Mouse (Mus musculus): ENCODE results near the gene Acox2. TPM values are rescaled to one million over a fixed set of nuclear protein-coding genes. Genes with fewer than 3 reads are reported as not detected.

Acox2 gene
- polyA plus RNA-seq, 1 experiment from 2014 or later = 7.1 TPM

GRCm38 (mm10) chr14:8200769-8201168, 58.4 kb downstream of the Acox2 start:
- ATAC-seq (replicated peaks; ENCODE audit: low FRiP score, low read depth) (no peak), DNase-seq (ENCODE audit: low spot score) (no peak)
- H3K27ac ChIP-seq = no peak overlapping the region
- no peaks in the 10 kb centered on the region for H3K4me1 ChIP-seq (replicated peaks; ENCODE audit: insufficient read depth, low read length)
- H3K9me3 ChIP-seq (replicated peaks; ENCODE audit: low read length) = no peaks in the 10 kb centered on the region
- no peaks in the 10 kb centered on the region for H3K36me3 ChIP-seq (ENCODE audit: insufficient read depth, low read length)
- no peak overlapping the region for H3K4me2 ChIP-seq (ENCODE audit: low read length)
- WGBS = 88% methylated on average over 5 of the region's 5 CpGs
- H3K9ac ChIP-seq (ENCODE audit: low read depth, low read length) = no peak overlapping the region
- no peaks in the 10 kb centered on the region; the same call in 1 of the 2 replicates for H3K27me3 ChIP-seq (ENCODE audit: insufficient read depth, low read length)
- H3K4me3 ChIP-seq (replicated peaks; ENCODE audit: low read depth, low read length) = no peak overlapping the region
- no peak for TF ChIP-seq CTCF (IDR thresholded peaks at IDR 0.05; ENCODE audit: low read depth)

- H3K27me3 ChIP-seq (ENCODE audit: insufficient read depth, low read length) = no peaks in the 10 kb centered on the region
- H3K9me3 ChIP-seq (replicated peaks; ENCODE audit: low read length) = no peaks in the 10 kb centered on the region
- no peak overlapping the region for H3K9ac ChIP-seq (ENCODE audit: low read depth, low read length)
- no peak for TF ChIP-seq CTCF (IDR thresholded peaks at IDR 0.05; ENCODE audit: low read depth)
- no peaks in the 10 kb centered on the region for H3K36me3 ChIP-seq (ENCODE audit: insufficient read depth, low read length)
- H3K4me2 ChIP-seq (ENCODE audit: low read length) = no peak overlapping the region
- ATAC-seq (replicated peaks; ENCODE audit: low FRiP score, low read depth) (no peak), DNase-seq (ENCODE audit: low spot score) (no peak)
- H3K4me1 ChIP-seq (replicated peaks; ENCODE audit: insufficient read depth, low read length) = no peaks in the 10 kb centered on the region
- WGBS = 85% methylated on average over 6 of the region's 6 CpGs
- no peak overlapping the region for H3K27ac ChIP-seq
- no peak overlapping the region for H3K4me3 ChIP-seq (replicated peaks; ENCODE audit: low read depth, low read length)
Observed at GRCm38 (mm10) chr14:8192727-8193126, 66.4 kb downstream of the Acox2 start.

- Histone ChIP-seq H3K4me1 (replicated peaks; ENCODE audit: insufficient read depth, low read length) (no peaks in the 10 kb centered on the region), H3K27ac (no peak overlapping the region), H3K27me3 (ENCODE audit: insufficient read depth, low read length) (no peaks in the 10 kb centered on the region), H3K36me3 (ENCODE audit: insufficient read depth, low read length) (no peaks in the 10 kb centered on the region), H3K9me3 (replicated peaks; ENCODE audit: low read length) (no peaks in the 10 kb centered on the region), H3K4me3 (replicated peaks; ENCODE audit: low read depth, low read length) (no peak overlapping the region), H3K9ac (ENCODE audit: low read depth, low read length) (no peak overlapping the region), H3K4me2 (ENCODE audit: low read length) (no peak overlapping the region)
- ATAC-seq (replicated peaks; ENCODE audit: low FRiP score, low read depth) (no peak), DNase-seq (ENCODE audit: low spot score) (no peak)
- 31% methylated on average over 12 of the region's 12 CpGs for WGBS
- TF ChIP-seq CTCF (IDR thresholded peaks at IDR 0.05; ENCODE audit: low read depth) = no peak
Observed at GRCm38 (mm10) chr14:8191331-8191965, 67.7 kb downstream of the Acox2 start.

DNA sequence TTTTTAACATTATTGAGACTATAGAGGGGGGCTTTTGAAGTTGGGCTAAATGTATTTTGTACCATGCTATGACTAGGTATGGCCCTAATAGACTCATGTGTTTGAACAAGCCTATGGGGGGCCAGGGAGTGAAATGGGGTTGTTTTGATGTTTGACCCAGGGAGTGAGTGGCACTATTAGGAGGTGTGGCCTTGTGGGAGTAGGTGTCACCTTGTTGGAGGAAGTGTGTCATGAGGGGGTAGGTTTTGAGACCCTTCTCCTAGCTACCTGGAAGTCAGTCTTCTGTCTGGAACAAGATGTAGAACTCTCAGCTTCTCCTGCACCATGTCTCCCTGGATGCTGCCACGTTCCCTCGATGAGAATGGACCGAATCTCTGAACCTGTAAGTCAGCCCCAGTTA, 68.6 kb downstream of the Acox2 start:
- Histone ChIP-seq H3K9me3 (replicated peaks; ENCODE audit: low read length) (no peaks in the 10 kb centered on the region), H3K4me2 (ENCODE audit: low read length) (no peak overlapping the region), H3K4me1 (replicated peaks; ENCODE audit: insufficient read depth, low read length) (no peaks in the 10 kb centered on the region), H3K9ac (ENCODE audit: low read depth, low read length) (no peak overlapping the region), H3K36me3 (ENCODE audit: insufficient read depth, low read length) (no peaks in the 10 kb centered on the region), H3K4me3 (replicated peaks; ENCODE audit: low read depth, low read length) (no peak overlapping the region), H3K27me3 (ENCODE audit: insufficient read depth, low read length) (no peaks in the 10 kb centered on the region), H3K27ac (no peak overlapping the region)
- DNase-seq (ENCODE audit: low spot score) = no peak
- 93% methylated on average over 3 of the region's 3 CpGs for WGBS
- no peak for TF ChIP-seq CTCF (IDR thresholded peaks at IDR 0.05; ENCODE audit: low read depth)
- no peak for ATAC-seq (replicated peaks; ENCODE audit: low FRiP score, low read depth)

DNA sequence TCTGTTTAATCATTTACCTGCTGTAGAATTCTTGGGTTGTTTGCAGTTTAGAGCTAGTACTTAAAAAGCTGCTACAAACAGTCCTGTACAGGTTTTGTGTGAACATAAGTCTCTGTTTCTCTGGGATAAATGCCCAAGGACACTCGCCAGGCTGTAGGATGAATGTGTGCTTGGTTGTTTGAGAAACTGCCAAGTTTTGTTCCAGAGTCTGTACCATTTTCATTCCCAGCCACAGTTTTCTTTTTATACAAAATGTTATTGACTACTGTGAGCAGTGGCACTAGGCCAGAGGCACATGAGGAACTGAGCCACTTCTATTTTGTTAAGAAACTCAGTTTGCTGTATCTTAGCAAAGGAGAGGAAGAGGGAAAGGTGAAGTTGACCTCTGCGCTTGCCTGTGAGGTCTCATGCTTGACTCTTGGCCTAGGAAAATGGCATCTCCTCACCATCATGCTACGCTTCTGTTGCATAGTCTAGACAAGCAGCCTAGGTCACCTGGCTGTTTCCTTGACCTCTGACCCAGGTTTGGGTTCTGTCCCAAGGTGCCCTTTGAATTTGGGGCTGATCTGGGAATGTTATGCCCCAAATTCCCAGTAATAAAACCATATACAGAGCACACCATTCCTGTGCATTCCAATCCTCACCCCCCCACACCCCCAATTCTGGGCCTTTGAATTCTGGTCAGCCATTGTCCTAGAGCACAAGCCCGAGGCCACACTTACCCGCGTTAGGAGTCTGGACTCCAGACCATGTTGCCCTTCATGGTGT, 72.7 kb downstream of the Acox2 start:
- WGBS = 86% methylated on average over 6 of the region's 6 CpGs
- Histone ChIP-seq H3K4me2 (ENCODE audit: low read length) (no peak overlapping the region), H3K9ac (ENCODE audit: low read depth, low read length) (no peak overlapping the region), H3K36me3 (ENCODE audit: insufficient read depth, low read length) (no peaks in the 10 kb centered on the region), H3K4me3 (replicated peaks; ENCODE audit: low read depth, low read length) (no peak overlapping the region), H3K4me1 (replicated peaks; ENCODE audit: insufficient read depth, low read length) (no peaks in the 10 kb centered on the region), H3K9me3 (replicated peaks; ENCODE audit: low read length) (no peaks in the 10 kb centered on the region), H3K27ac (0 out of 2 replicates have a peak overlapping the region, but pooled peaks have one; percentile 22), H3K27me3 (ENCODE audit: insufficient read depth, low read length) (no peaks in the 10 kb centered on the region)
- DNase-seq (ENCODE audit: low spot score) = no peak
- no peak for TF ChIP-seq CTCF (IDR thresholded peaks at IDR 0.05; ENCODE audit: low read depth)
- no peak for ATAC-seq (replicated peaks; ENCODE audit: low FRiP score, low read depth)

DNA sequence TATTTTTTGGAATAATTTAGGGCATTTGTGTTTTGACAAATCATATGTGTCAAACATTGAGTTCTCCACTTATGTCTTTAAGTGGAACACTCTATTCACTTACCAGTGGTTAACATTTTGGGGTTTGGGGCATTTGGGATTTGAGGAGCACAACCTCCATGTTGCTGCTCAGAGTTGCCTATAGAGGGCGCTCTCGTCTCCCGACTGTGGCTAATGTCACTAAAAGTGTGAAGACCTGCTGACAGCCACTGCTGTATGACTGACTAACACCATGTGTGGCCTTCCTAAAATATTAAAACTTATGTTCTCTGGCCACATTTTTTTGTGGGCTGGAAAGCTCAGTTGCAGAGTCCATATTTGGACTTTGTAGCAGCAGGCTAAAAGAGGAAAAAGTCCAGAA, 75.8 kb downstream of the Acox2 start:
- TF ChIP-seq CTCF (IDR thresholded peaks at IDR 0.05; ENCODE audit: low read depth) = peak; percentile 25; the same call in 1 of the 2 replicates

More for the DNA sequence above, 75.8 kb downstream of the Acox2 start:
- Histone ChIP-seq H3K36me3 (ENCODE audit: insufficient read depth, low read length) (no peaks in the 10 kb centered on the region), H3K4me1 (replicated peaks; ENCODE audit: insufficient read depth, low read length) (no peaks in the 10 kb centered on the region), H3K4me2 (ENCODE audit: low read length) (no peak overlapping the region), H3K9me3 (replicated peaks; ENCODE audit: low read length) (no peaks in the 10 kb centered on the region), H3K4me3 (replicated peaks; ENCODE audit: low read depth, low read length) (no peak overlapping the region), H3K9ac (ENCODE audit: low read depth, low read length) (no peak overlapping the region), H3K27me3 (ENCODE audit: insufficient read depth, low read length) (no peaks in the 10 kb centered on the region), H3K27ac (no peak overlapping the region)
- DNase-seq (ENCODE audit: low spot score) = no peak
- ATAC-seq (replicated peaks; ENCODE audit: low FRiP score, low read depth) = no peak
- 68% methylated on average over 3 of the region's 3 CpGs for WGBS

Measured in kidney, postnatal 0 days (tissue).